Mouse (Mus musculus) kidney, adult 2 months (tissue): ENCODE data around the gene Pbx2.

Experiments
- CTCF ChIP-seq: fragments of 200-500 bp; conservative IDR thresholded peaks from 2 replicates; pipeline ENCODE4 v1.5.1; 2011; ENCODE audit warnings: low read depth, mild to moderate bottlenecking, control low read depth, low read length, moderate library complexity, mixed read lengths; ENCODE audit not compliant: insufficient read depth, insufficient read length
- POLR2A ChIP-seq: fragments of 200-500 bp; IDR thresholded peaks from one replicate; pipeline ENCODE4 v1.6.1; 2011; ENCODE audit warnings: low read depth, low read length, control low read depth

GRCm38 (mm10) chr17:34645831-34646511, 54.9 kb downstream of the Pbx2 start:
- no peak for TF ChIP-seq POLR2A
- TF ChIP-seq CTCF, result no peak
